Mouse (Mus musculus) MEL (cell line): ENCODE results near the gene Fam102b. TPM values are rescaled to one million over a fixed set of nuclear protein-coding genes. Genes with fewer than 3 reads are reported as not detected.

Source experiments
- DNase-seq: peaks from one replicate; pipeline ENCODE4 v3.0.0; 2011; ENCODE audit warnings: low read depth, low spot score
- H3K27ac ChIP-seq: 2 replicates; pipeline ENCODE4 v1.5.1; 2012; ENCODE audit warnings: low read depth, mild to moderate bottlenecking, control low read depth, low read length, moderate library complexity; ENCODE audit not compliant: control insufficient read depth
- H3K27me3 ChIP-seq, 2 experiments: fragments of 150-350 bp in 1 of 2; sonication (generic) in 1 of 2; 2 replicates each; pipeline ENCODE4 v1.6.1; 2012; ENCODE audit warnings: low read length in 2 of 2, mild to moderate bottlenecking in 2 of 2, improper control_type of control experiment in 1 of 2, moderate library complexity in 1 of 2; ENCODE audit not compliant: insufficient read depth in 2 of 2, control insufficient read depth in 1 of 2
- H3K36me3 ChIP-seq, 2 experiments: 2 replicates each; pipeline ENCODE4 v1.6.1; 2012 to 2014; ENCODE audit warnings: low read length in 2 of 2, improper control_type of control experiment in 1 of 2, inconsistent platforms in 1 of 2, mild to moderate bottlenecking in 1 of 2; ENCODE audit not compliant: insufficient read depth in 2 of 2, control insufficient read depth in 1 of 2
- H3K4me1 ChIP-seq, 2 experiments: fragments of 150-350 bp in 1 of 2; sonication (generic) in 1 of 2; 2 replicates each; pipeline ENCODE4 v1.6.1; 2012; ENCODE audit warnings: low read length in 2 of 2, improper control_type of control experiment in 1 of 2, mild to moderate bottlenecking in 1 of 2; ENCODE audit not compliant: insufficient read depth in 2 of 2, control insufficient read depth in 1 of 2
- H3K4me3 ChIP-seq, 2 experiments: fragments of 150-350 bp in 1 of 2; sonication (generic) in 1 of 2; 2 replicates each; pipeline ENCODE4 v1.5.1; 2012; ENCODE audit warnings: low read depth in 2 of 2, low read length in 2 of 2, mild to moderate bottlenecking in 2 of 2, moderate library complexity in 2 of 2, control low read depth in 1 of 2, improper control_type of control experiment in 1 of 2; ENCODE audit not compliant: control insufficient read depth in 1 of 2, insufficient read depth in 1 of 2
- H3K79me2 ChIP-seq: 2 replicates; pipeline ENCODE4 v1.6.1; 2012; ENCODE audit warnings: mild to moderate bottlenecking, low read length, moderate library complexity; ENCODE audit not compliant: control insufficient read depth, poor library complexity, insufficient read depth
- H3K9ac ChIP-seq: 2 replicates; pipeline ENCODE4 v1.6.1; 2012; ENCODE audit warnings: low read depth, mild to moderate bottlenecking, control low read depth, low read length, moderate library complexity; ENCODE audit not compliant: control insufficient read depth, poor library complexity, severe bottlenecking
- H3K9me3 ChIP-seq: fragments of 150-350 bp; sonication (generic); replicated peaks from 2 replicates; pipeline ENCODE4 v1.6.1; 2012; ENCODE audit warnings: mild to moderate bottlenecking, low read length, improper control_type of control experiment, moderate library complexity; ENCODE audit not compliant: insufficient read depth
- BHLHE40 ChIP-seq: IDR thresholded peaks from 2 replicates; pipeline ENCODE4 v1.6.1; 2012; ENCODE audit warnings: low read depth, mild to moderate bottlenecking, inconsistent platforms, low read length, improper control_type of control experiment, borderline replicate concordance
- CHD1 ChIP-seq: IDR thresholded peaks from 2 replicates; pipeline ENCODE4 v1.6.1; 2012; ENCODE audit warnings: low read depth, mild to moderate bottlenecking, inconsistent platforms, low read length, improper control_type of control experiment
- CHD2 ChIP-seq: IDR thresholded peaks from 2 replicates; pipeline ENCODE4 v1.6.1; 2011; ENCODE audit warnings: low read length, improper control_type of control experiment
- CTCF ChIP-seq, 3 experiments: IDR thresholded peaks in 2 of 3; conservative IDR thresholded peaks in 1 of 3; 2 replicates each; pipeline ENCODE4 v1.5.1; 2011 to 2012; ENCODE audit warnings: low read length in 3 of 3, low read depth in 2 of 3, mild to moderate bottlenecking in 2 of 3, improper control_type of control experiment in 1 of 3, inconsistent platforms in 1 of 3, mixed read lengths in 1 of 3, moderate library complexity in 1 of 3; ENCODE audit not compliant: control insufficient read depth in 1 of 3, insufficient read depth in 1 of 3, poor library complexity in 1 of 3, severe bottlenecking in 1 of 3
- E2F4 ChIP-seq: IDR thresholded peaks from 2 replicates; pipeline ENCODE4 v1.6.1; 2011; ENCODE audit warnings: low read depth, low read length, improper control_type of control experiment, borderline replicate concordance
- ELF1 ChIP-seq: IDR thresholded peaks from 2 replicates; pipeline ENCODE4 v1.6.1; 2014; ENCODE audit warnings: low read depth, mild to moderate bottlenecking, inconsistent platforms, low read length, improper control_type of control experiment, moderate library complexity
- GATA1 ChIP-seq: IDR thresholded peaks from 2 replicates; pipeline ENCODE4 v1.6.1; 2011; ENCODE audit warnings: low read depth, low read length, improper control_type of control experiment
- HCFC1 ChIP-seq: IDR thresholded peaks from 2 replicates; pipeline ENCODE4 v1.6.1; 2012; ENCODE audit warnings: low read depth, mild to moderate bottlenecking, inconsistent platforms, low read length, improper control_type of control experiment, moderate library complexity
- JUND ChIP-seq: IDR thresholded peaks from 2 replicates; pipeline ENCODE4 v1.6.1; 2011; ENCODE audit warnings: low read depth, mild to moderate bottlenecking, improper control_type of control experiment, low read length
- KAT2A ChIP-seq: conservative IDR thresholded peaks from 2 replicates; pipeline ENCODE4 v1.6.1; 2012; ENCODE audit warnings: low read depth, low read length, improper control_type of control experiment, inconsistent platforms
- MAFK ChIP-seq: IDR thresholded peaks from 2 replicates; pipeline ENCODE4 v1.6.1; 2011; ENCODE audit warnings: low read depth, mild to moderate bottlenecking, low read length, improper control_type of control experiment, borderline replicate concordance
- MAZ ChIP-seq: IDR thresholded peaks from 2 replicates; pipeline ENCODE4 v1.6.1; 2012; ENCODE audit warnings: low read depth, mild to moderate bottlenecking, inconsistent platforms, low read length, improper control_type of control experiment
- MEF2A ChIP-seq: IDR thresholded peaks from 2 replicates; pipeline ENCODE4 v1.6.1; 2014; ENCODE audit warnings: low read depth, mild to moderate bottlenecking, inconsistent platforms, low read length, improper control_type of control experiment; ENCODE audit not compliant: poor library complexity, insufficient replicate concordance, severe bottlenecking; ENCODE audit errors: extremely low read depth
- MYB ChIP-seq: IDR thresholded peaks from 2 replicates; pipeline ENCODE4 v1.6.1; 2011; ENCODE audit warnings: mild to moderate bottlenecking, low read depth, low read length, improper control_type of control experiment
- NRF1 ChIP-seq: IDR thresholded peaks from 2 replicates; pipeline ENCODE4 v1.6.1; 2014; ENCODE audit warnings: low read depth, mild to moderate bottlenecking, inconsistent platforms, low read length, improper control_type of control experiment, moderate library complexity; ENCODE audit not compliant: poor library complexity, insufficient read depth, severe bottlenecking
- RAD21 ChIP-seq: IDR thresholded peaks from 2 replicates; pipeline ENCODE4 v1.6.1; 2011; ENCODE audit warnings: mild to moderate bottlenecking, low read depth, low read length, improper control_type of control experiment
- RCOR1 ChIP-seq: IDR thresholded peaks from 2 replicates; pipeline ENCODE4 v1.6.1; 2012; ENCODE audit warnings: low read depth, mild to moderate bottlenecking, inconsistent platforms, low read length, improper control_type of control experiment
- SIN3A ChIP-seq: IDR thresholded peaks from 2 replicates; pipeline ENCODE4 v1.6.1; 2012; ENCODE audit warnings: low read length, improper control_type of control experiment, inconsistent platforms
- SMC3 ChIP-seq: IDR thresholded peaks from 2 replicates; pipeline ENCODE4 v1.6.1; 2011; ENCODE audit warnings: low read depth, low read length, improper control_type of control experiment
- TAL1 ChIP-seq: IDR thresholded peaks from 2 replicates; pipeline ENCODE4 v1.6.1; 2012; ENCODE audit warnings: mild to moderate bottlenecking, inconsistent platforms, low read length, moderate library complexity, mixed read lengths
- TBP ChIP-seq: IDR thresholded peaks from 2 replicates; pipeline ENCODE4 v1.8.0; 2011; ENCODE audit warnings: low read depth, low read length, improper control_type of control experiment
- TCF12 ChIP-seq: IDR thresholded peaks from 2 replicates; pipeline ENCODE4 v1.6.1; 2014; ENCODE audit warnings: low read depth, mild to moderate bottlenecking, inconsistent platforms, low read length, improper control_type of control experiment, moderate library complexity
- USF1 ChIP-seq: IDR thresholded peaks from 2 replicates; pipeline ENCODE4 v1.6.1; 2014; ENCODE audit warnings: low read depth, mild to moderate bottlenecking, inconsistent platforms, low read length, improper control_type of control experiment, moderate library complexity
- USF2 ChIP-seq, 2 experiments: IDR thresholded peaks; 2 replicates each; pipeline ENCODE4 v1.6.1; 2011 to 2012; ENCODE audit warnings: improper control_type of control experiment in 2 of 2, low read length in 2 of 2, borderline replicate concordance in 1 of 2, inconsistent platforms in 1 of 2, low read depth in 1 of 2, mild to moderate bottlenecking in 1 of 2; ENCODE audit not compliant: insufficient read depth in 1 of 2
- ZC3H11A ChIP-seq: IDR thresholded peaks from 2 replicates; pipeline ENCODE4 v1.6.1; 2012; ENCODE audit warnings: low read depth, mild to moderate bottlenecking, inconsistent platforms, low read length, improper control_type of control experiment
- ZKSCAN1 ChIP-seq: IDR thresholded peaks from 2 replicates; pipeline ENCODE4 v1.6.1; 2012; ENCODE audit warnings: low read depth, mild to moderate bottlenecking, inconsistent platforms, low read length, improper control_type of control experiment, moderate library complexity
- ZMIZ1 ChIP-seq: IDR thresholded peaks from 2 replicates; pipeline ENCODE4 v1.6.1; 2012; ENCODE audit warnings: low read depth, mild to moderate bottlenecking, inconsistent platforms, low read length, improper control_type of control experiment, moderate library complexity
- polyA plus RNA-seq, 2 experiments: library from polyadenylated mRNA; stranded (reverse) in 1 of 2; unstranded in 1 of 2; fragments of >175 nt in 1 of 2; fragments of >200 nt in 1 of 2; gene quantifications; 2 replicates each; pipeline versions ENCODE4 v1.2.1 to v1.2.4; 2012; ENCODE audit warnings: low replicate concordance in 2 of 2, low read depth in 1 of 2; ENCODE audit not compliant: insufficient read length in 2 of 2, insufficient read depth in 1 of 2, missing spikeins in 1 of 2
- total RNA-seq: library from RNA; depleted of rRNA; stranded (reverse); fragments of 300-350 nt; gene quantifications from 2 replicates; pipeline ENCODE4 v1.2.3, GENCODE M21; 2012

Fam102b gene
- total and polyA plus RNA-seq, 3 experiments: 10.4 to 26.9 (median 14.1) TPM

GRCm38 (mm10) chr3:109027515-109027987 lies at the start of gene Fam102b (continued):
- TF ChIP-seq ELF1: peak; percentile 77
- TF ChIP-seq ZKSCAN1: no peak
- TF ChIP-seq KAT2A: no peak

- no peaks in the 10 kb centered on the region for H3K9me3 ChIP-seq
- H3K4me1 ChIP-seq: peaks cover 0 to 6% of the 10 kb centered on the region in 2 experiments; a peak in 2 of 4 replicates
- H3K79me2 ChIP-seq: no peaks in the 10 kb centered on the region
- H3K27ac ChIP-seq: no peak overlapping the region
- TF ChIP-seq SMC3: peak; percentile 95
- TF ChIP-seq ZC3H11A: peak; percentile 97
- TF ChIP-seq CTCF (IDR thresholded peaks at IDR 0.05 in 2 of 3, conservative IDR thresholded peaks at IDR 0.05 in 1 of 3; ENCODE audit: control insufficient read depth in 1 of 3, insufficient read depth in 1 of 3, low read depth in 2 of 3, low read length in 3 of 3, poor library complexity in 1 of 3, severe bottlenecking in 1 of 3): peak; percentile 56 to 92 (median 64)
- no peak for TF ChIP-seq E2F4
- 0 out of 2 replicates have a peak, but pooled peaks have one; percentile 13 for TF ChIP-seq BHLHE40
- no peak for TF ChIP-seq CHD2
- TF ChIP-seq SIN3A: peak; percentile 36; the same call in 1 of the 2 replicates
- peak; percentile 96 for TF ChIP-seq RAD21
- DNase-seq: peak; percentile 76
- H3K36me3 ChIP-seq: no peaks in the 10 kb centered on the region
- peaks cover 0 to 9% of the 10 kb centered on the region in 2 experiments; a peak in 3 of 4 replicates for H3K27me3 ChIP-seq
- no peak overlapping the region for H3K4me3 ChIP-seq
- H3K9ac ChIP-seq: no peak overlapping the region
Measured at GRCm38 (mm10) chr3:109062989-109063388, 35.6 kb upstream of the Fam102b start.

- Histone ChIP-seq H3K4me1 (peaks cover 0 to 6% of the 10 kb centered on the region in 2 experiments; a peak in 2 of 4 replicates), H3K4me3 (no peak overlapping the region), H3K9ac (no peak overlapping the region), H3K27ac (no peak overlapping the region), H3K79me2 (no peaks in the 10 kb centered on the region), H3K9me3 (no peaks in the 10 kb centered on the region)
- DNase-seq: no peak
- TF ChIP-seq CHD1 (no peak), KAT2A (no peak), JUND (no peak), USF2 (IDR thresholded peaks at IDR 0.05; ENCODE audit: borderline replicate concordance in 1 of 2, insufficient read depth in 1 of 2, low read depth in 1 of 2, low read length in 2 of 2) (no peak), MAFK (no peak), ZMIZ1 (no peak), HCFC1 (no peak), E2F4 (no peak), TAL1 (no peak), GATA1 (no peak), MAZ (no peak), TBP (no peak), RCOR1 (no peak), MEF2A (no peak), TCF12 (no peak), MYB (no peak), USF1 (no peak), SIN3A (no peak), NRF1 (no peak), ELF1 (no peak)
- TF ChIP-seq, all 39 proteins: peak for 0
- peaks cover 0 to 9% of the 10 kb centered on the region in 2 experiments; a peak in 3 of 4 replicates for H3K27me3 ChIP-seq
- no peaks in the 10 kb centered on the region for H3K36me3 ChIP-seq
Measured at GRCm38 (mm10) chr3:109062391-109062790, 35.0 kb upstream of the Fam102b start.
